8 mouse cellular contexts compared by ENCODE assay signal in the genomic region with DNA sequence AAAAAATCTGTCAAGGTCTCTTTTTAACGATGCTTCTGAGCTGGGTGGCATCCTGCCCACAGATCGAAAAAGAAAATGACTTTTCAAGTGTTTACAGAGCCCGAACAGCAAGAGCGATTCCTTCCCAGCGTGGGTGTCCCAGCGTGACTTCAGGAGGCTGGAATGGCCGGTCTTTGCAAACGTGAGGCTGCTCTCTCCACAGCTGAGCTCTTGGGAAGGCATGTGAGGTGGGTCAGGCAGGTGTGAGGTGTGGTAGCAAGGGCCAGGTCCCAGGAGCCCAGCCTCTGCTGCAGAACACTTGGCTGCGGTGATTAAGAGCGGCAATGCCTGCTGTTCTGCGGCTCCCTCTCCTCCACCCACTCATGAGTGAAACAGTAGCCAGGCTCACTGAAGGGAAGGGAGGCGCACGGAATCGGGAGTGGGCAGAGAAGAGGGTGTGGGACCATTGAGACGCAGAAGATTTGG.
DNase-seq lines count a peak whose midpoint lies in the region; ATAC-seq and TF ChIP-seq lines count a peak whose summit lies in the region.

No protein-coding gene starts in this region.

- DNase-seq in cerebellum, postnatal 14 days: no peak
- peak; percentile 42 for DNase-seq in brain, embryonic 14.5 days (ENCODE audit: low read depth)
- DNase-seq in kidney, postnatal 10 days: peak; percentile 29
- DNase-seq in lung, postnatal 10 days: peak; percentile 10
- no peak for DNase-seq in adrenal gland, postnatal 25 days
- DNase-seq in c-Kit-positive CD71-positive TER-119-positive erythroid progenitor cells, embryonic 14.5 days (ENCODE audit: low spot score): no peak

- no peak for TF ChIP-seq CTCF in brain, embryonic 14.5 days (IDR thresholded peaks at IDR 0.05; ENCODE audit: borderline replicate concordance, extremely low read depth, insufficient read depth, insufficient read length)

- no peak for TF ChIP-seq POLR2A in brain, embryonic 14.5 days (IDR thresholded peaks at IDR 0.05; ENCODE audit: borderline replicate concordance, extremely low read depth, insufficient read depth, insufficient read length, poor library complexity, severe bottlenecking)

- peak; percentile 33; the same call in 1 of the 2 replicates for ATAC-seq in cerebellum, adult (ENCODE audit: insufficient number of reproducible peaks, low FRiP score, low TSS enrichment)
- no peak for ATAC-seq in granulocyte monocyte progenitor cell, adult 5-6 weeks (replicated peaks; ENCODE audit: poor library complexity, severe bottlenecking)

Comparison
In these comparisons a context has a peak if more than half of its experiments do, and no peak if none do; other contexts are left out.
1. DNase-seq: peak in brain, embryonic 14.5 days (single experiment), kidney, postnatal 10 days (single experiment) and lung, postnatal 10 days (single experiment); none in cerebellum, postnatal 14 days (0 of 2), adrenal gland, postnatal 25 days (single experiment) and c-Kit-positive CD71-positive TER-119-positive erythroid progenitor cells, embryonic 14.5 days (single experiment).